Mouse (Mus musculus) liver, embryonic 14.5 days (tissue): ENCODE results near the gene Phb2. TPM values are rescaled to one million over a fixed set of nuclear protein-coding genes. Genes with fewer than 3 reads are reported as not detected.

Experiments used
- ATAC-seq: fragments of 200-750 bp; cut with Nextera tagmentation; 2 replicates; pipeline ENCODE4 v1.8.0; 2017; ENCODE audit warnings: moderate number of reproducible peaks, mild to moderate bottlenecking, moderate library complexity; ENCODE audit not compliant: insufficient read depth
- DNase-seq, 3 experiments: peaks; one replicate each; pipeline ENCODE4 v3.0.0-alpha.2; 2012 to 2013; ENCODE audit warnings: low read depth in 3 of 3, low spot score in 3 of 3
- H3K27ac ChIP-seq: fragments of 300-500 bp; sonication (generic); 2 replicates; pipeline ENCODE4 v1.5.1; 2014; ENCODE audit warnings: moderate library complexity, mild to moderate bottlenecking, control low read depth, inconsistent platforms
- H3K27me3 ChIP-seq: fragments of 300-500 bp; sonication (generic); 2 replicates; pipeline ENCODE4 v1.6.1; 2014; ENCODE audit warnings: mild to moderate bottlenecking, low read length, moderate library complexity; ENCODE audit not compliant: control insufficient read depth, insufficient read depth
- H3K36me3 ChIP-seq: fragments of 300-500 bp; sonication (generic); replicated peaks from 2 replicates; pipeline ENCODE4 v1.6.1; 2014; ENCODE audit warnings: low read depth; ENCODE audit not compliant: control insufficient read depth, insufficient read depth
- H3K4me1 ChIP-seq, 2 experiments: fragments of 200-500 bp in 1 of 2; fragments of 300-500 bp in 1 of 2; sonication (generic) in 1 of 2; replicated peaks; 2 replicates each; pipeline ENCODE4 v1.6.1; 2012 to 2014; ENCODE audit warnings: antibody characterized with exemption in 1 of 2, inconsistent platforms in 1 of 2, low read length in 1 of 2; ENCODE audit not compliant: control insufficient read depth in 2 of 2, insufficient read depth in 2 of 2
- H3K4me2 ChIP-seq: fragments of 300-500 bp; sonication (generic); 2 replicates; pipeline ENCODE4 v1.6.1; 2014; ENCODE audit warnings: low read depth, mild to moderate bottlenecking, control low read depth, moderate library complexity
- H3K4me3 ChIP-seq, 2 experiments: fragments of 200-500 bp in 1 of 2; fragments of 300-500 bp in 1 of 2; sonication (generic) in 1 of 2; 2 replicates each; pipeline ENCODE4 v1.5.1; 2012 to 2014; ENCODE audit warnings: low read depth in 2 of 2, low read length in 2 of 2, mild to moderate bottlenecking in 2 of 2, control low read depth in 1 of 2, inconsistent platforms in 1 of 2, moderate library complexity in 1 of 2; ENCODE audit not compliant: insufficient read depth in 1 of 2
- H3K9ac ChIP-seq: fragments of 300-500 bp; sonication (generic); replicated peaks from 2 replicates; pipeline ENCODE4 v1.6.1; 2014; ENCODE audit warnings: mild to moderate bottlenecking, control low read depth, moderate library complexity
- H3K9me3 ChIP-seq: fragments of 300-500 bp; sonication (generic); 2 replicates; pipeline ENCODE4 v1.6.1; 2016; ENCODE audit warnings: low read length, mixed read lengths; ENCODE audit not compliant: control insufficient read depth
- CTCF ChIP-seq: IDR thresholded peaks from 2 replicates; pipeline ENCODE4 v1.5.1; 2016; ENCODE audit warnings: antibody characterized with exemption, low read depth, control low read depth
- EP300 ChIP-seq: IDR thresholded peaks from 2 replicates; pipeline ENCODE4 v1.6.1; 2016; ENCODE audit warnings: antibody characterized with exemption, low read depth
- WGBS: fragments of 180-500 bp; shearing (Covaris S2); extraction: QIAGEN DNeasy Blood & Tissue Kit; methylation state at CpG from one replicate; pipeline ENCODE4 v1.1.7; 2014; ENCODE audit not compliant: insufficient replicate concordance; 5-methylcytosine and 5-hydroxymethylcytosine counted together
- polyA plus RNA-seq, 2 experiments: library from polyadenylated mRNA; depleted of rRNA in 1 of 2; stranded (reverse) in 1 of 2; unstranded in 1 of 2; fragments of >200 nt; fragmentation: Nextera tagmentation in 1 of 2; extraction: Ambion mirVana in 1 of 2; gene quantifications; 2 replicates each; pipeline versions ENCODE4 v1.2.1 to v1.2.3; 2012 to 2014

Gene Phb2
- polyA plus RNA-seq, 2 experiments, result 124 to 210 TPM

- no peaks in the 10 kb centered on the region for H3K27me3 ChIP-seq
- DNase-seq (no peak), ATAC-seq (no peak; the same call in 1 of the 2 replicates)
- no peak overlapping the region for H3K9ac ChIP-seq
- H3K9me3 ChIP-seq, result no peaks in the 10 kb centered on the region
- no peak overlapping the region for H3K27ac ChIP-seq
- H3K4me2 ChIP-seq, result no peak overlapping the region
- peaks cover 84% of the 10 kb centered on the region for H3K36me3 ChIP-seq
- no peaks in the 10 kb centered on the region for H3K4me1 ChIP-seq
- WGBS, result 81% methylated on average over 17 of the region's 17 CpGs
- no peak for TF ChIP-seq EP300
- TF ChIP-seq CTCF, result peak; percentile 28; the same call in 1 of the 2 replicates
- no peak overlapping the region for H3K4me3 ChIP-seq
These were observed 9.9 kb upstream of the Phb2 start for GRCm38 (mm10) chr6:124702102-124702783.

- Histone ChIP-seq H3K9me3 (no peaks in the 10 kb centered on the region), H3K36me3 (peaks cover 88% of the 10 kb centered on the region), H3K27ac (no peak overlapping the region), H3K4me3 (no peak overlapping the region), H3K4me1 (no peaks in the 10 kb centered on the region), H3K27me3 (no peaks in the 10 kb centered on the region), H3K4me2 (no peak overlapping the region), H3K9ac (no peak overlapping the region)
- TF ChIP-seq EP300 (no peak), CTCF (peak; percentile 91)
- DNase-seq (peak in 1 of 3 experiments; percentile 54), ATAC-seq (peak; percentile 55; the same call in 1 of the 2 replicates)
- 47% methylated on average over 3 of the region's 3 CpGs for WGBS
These were observed 9.4 kb upstream of the Phb2 start for GRCm38 (mm10) chr6:124702784-124703103.

- DNase-seq (no peak), ATAC-seq (no peak)
- Histone ChIP-seq H3K4me1 (peaks cover 0 to 2% of the 10 kb centered on the region in 2 experiments; a peak in 1 of 4 replicates), H3K36me3 (peaks cover 90% of the 10 kb centered on the region), H3K9ac (no peak overlapping the region), H3K27ac (no peak overlapping the region), H3K4me3 (no peak overlapping the region), H3K27me3 (no peaks in the 10 kb centered on the region), H3K9me3 (no peaks in the 10 kb centered on the region), H3K4me2 (no peak overlapping the region)
- WGBS, result 42% methylated on average over 7 of the region's 7 CpGs
- TF ChIP-seq CTCF, result no peak
- no peak for TF ChIP-seq EP300
These were observed 8.3 kb upstream of the Phb2 start for GRCm38 (mm10) chr6:124703789-124704188.

- Histone ChIP-seq H3K27me3 (no peaks in the 10 kb centered on the region), H3K4me1 (peaks cover 0 to 2% of the 10 kb centered on the region in 2 experiments; a peak in 2 of 4 replicates), H3K36me3 (peaks cover 84% of the 10 kb centered on the region), H3K27ac (no peak overlapping the region), H3K9ac (no peak overlapping the region), H3K4me3 (no peak overlapping the region), H3K9me3 (no peaks in the 10 kb centered on the region), H3K4me2 (no peak overlapping the region)
- ATAC-seq, result no peak
- TF ChIP-seq EP300 (no peak), CTCF (no peak)
- WGBS, result 87% methylated on average over 2 of the region's 2 CpGs
- DNase-seq, result no peak
These were observed 7.7 kb upstream of the Phb2 start for GRCm38 (mm10) chr6:124704417-124704816.

GRCm38 (mm10) chr6:124706061-124706627 lies 6.0 kb upstream of the Phb2 start:
- H3K27ac ChIP-seq, result no peak overlapping the region
- TF ChIP-seq CTCF (no peak), EP300 (no peak)
- H3K27me3 ChIP-seq, result no peaks in the 10 kb centered on the region
- H3K4me1 ChIP-seq, result peaks cover 10 to 12% of the 10 kb centered on the region in 2 experiments
- no peak overlapping the region for H3K4me2 ChIP-seq
- ATAC-seq (no peak), DNase-seq (no peak)
- H3K36me3 ChIP-seq, result peaks cover 73% of the 10 kb centered on the region
- no peak overlapping the region for H3K9ac ChIP-seq
- no peak overlapping the region for H3K4me3 ChIP-seq
- 76% methylated on average over 5 of the region's 5 CpGs for WGBS
- H3K9me3 ChIP-seq, result no peaks in the 10 kb centered on the region
